Mouse (Mus musculus) megakaryocyte, embryonic 14.5 days (primary cell): ENCODE measurements around the gene Unc13a.

Source experiments
- FLI1 ChIP-seq: IDR thresholded peaks from 2 replicates; pipeline ENCODE4 v1.6.1; 2012; ENCODE audit warnings: low read length, inconsistent platforms, mixed read lengths
- GATA1 ChIP-seq: IDR thresholded peaks from 3 replicates; pipeline ENCODE4 v1.6.1; 2012; ENCODE audit warnings: mixed read lengths, low read length, inconsistent platforms, borderline replicate concordance

DNA sequence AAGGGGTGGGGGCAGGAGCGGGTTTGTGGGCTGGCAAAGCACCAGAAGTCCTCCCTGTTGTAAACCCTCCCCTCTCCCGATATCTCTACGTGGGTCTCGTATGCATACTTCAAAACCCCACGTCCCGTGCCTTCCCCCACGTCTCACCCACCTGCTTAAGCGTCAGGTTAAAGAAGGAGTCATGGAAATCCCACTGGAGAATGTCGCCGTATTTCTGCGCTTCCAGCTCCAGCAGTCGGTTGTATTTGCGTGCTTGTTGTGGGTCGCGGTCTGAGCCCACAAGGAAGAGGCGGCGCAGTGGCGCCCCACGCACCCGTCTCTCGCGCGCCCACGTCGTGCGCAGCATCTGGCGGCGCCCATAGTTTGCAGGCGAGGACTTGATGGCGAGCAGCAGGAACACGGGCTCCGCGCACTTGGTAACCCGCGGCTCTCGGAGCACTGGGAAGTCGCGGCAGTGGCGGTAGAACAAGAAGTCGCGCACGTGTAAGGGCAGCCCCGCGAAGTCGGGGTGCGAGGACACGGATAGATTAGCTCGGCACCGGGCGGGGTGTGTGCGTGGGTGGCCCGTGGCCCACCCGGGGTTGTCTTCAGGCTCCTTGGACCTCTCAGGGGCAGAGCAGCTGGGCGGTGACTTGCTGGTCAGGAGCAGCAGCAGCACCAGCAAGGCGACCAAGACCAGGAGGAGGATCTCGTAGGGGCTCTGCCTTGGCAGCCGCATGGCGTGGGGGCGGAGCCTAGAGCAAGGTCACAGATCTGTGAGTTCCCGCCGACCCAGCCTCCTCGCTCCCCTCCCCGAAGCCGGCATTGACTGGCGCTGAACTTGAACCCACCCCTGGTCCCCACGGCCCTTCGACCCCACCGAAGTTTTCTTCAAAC, 21.8 kb upstream of the Unc13a start:
- no peak for TF ChIP-seq GATA1
- TF ChIP-seq FLI1 = no peak
